9 mouse cellular contexts compared by ENCODE assay signal in genomic region chr8:103911287-103912015, GRCm38 (mm10).
"Had no signal": no experiment of that assay in that cellular context is flagged by ENCODE, and none has a peak within 500 bp of the region (broad histone marks: within the 10 kb centered on the region; RNA-seq: fewer than 3 reads in every experiment).

No protein-coding gene starts in this region.

- DNase-seq: gastrocnemius, postnatal 14 days; heart, adult 2 months; heart, postnatal 14 days; heart, postnatal 36 days; kidney, adult 11 months; kidney, adult 2 months; kidney, adult 9 months; kidney, postnatal 14 days; kidney, postnatal 4 days had no signal
